Mouse (Mus musculus) embryo, embryonic 9.5 days (tissue): Measurements from ENCODE around the gene Gm8126.
"Not testable (repeated sequence)": the region's sequence is repeated elsewhere in the genome, so short reads cannot be mapped to it uniquely, and the experiment has no call there.

Source experiments
- DNase-seq: peaks from one replicate; pipeline ENCODE4 v3.0.0-alpha.2; 2017; ENCODE audit errors: extremely low spot score

Gm8126 gene

GRCm38 (mm10) chr14:43258349-43258748, at the start of gene Gm8126:
Gene Gm8126 (plus strand): TSS chr14:43258649.
- DNase-seq = not testable (repeated sequence)

DNA sequence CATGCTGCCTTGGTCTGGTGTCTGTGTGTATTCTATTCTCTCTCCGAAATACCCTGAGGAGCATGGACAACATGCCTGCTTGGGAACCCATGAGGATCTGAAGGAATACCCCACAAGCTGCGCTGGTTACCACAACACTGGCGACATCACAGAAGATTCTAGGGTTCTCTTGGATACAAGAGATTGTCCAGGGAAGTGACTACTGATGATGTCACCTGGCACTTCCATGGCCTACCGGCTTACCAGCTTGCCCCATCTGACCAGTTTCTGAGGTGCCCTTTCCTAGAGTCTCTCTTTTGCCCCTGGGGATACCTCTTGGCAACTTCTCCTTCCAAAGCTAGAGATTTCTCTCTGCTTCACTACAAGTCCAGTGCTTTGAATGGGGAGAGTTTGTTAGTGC, 23.2 kb upstream of the Gm8126 start, which contains the start of gene Gm8122:
Gene Gm8122, minus strand, starts transcription at position 101 of the 400 bp plus-strand sequence.
- not testable (repeated sequence) for DNase-seq

GRCm38 (mm10) chr14:43237769-43238168, 20.7 kb upstream of the Gm8126 start:
- DNase-seq = not testable (repeated sequence)

DNA sequence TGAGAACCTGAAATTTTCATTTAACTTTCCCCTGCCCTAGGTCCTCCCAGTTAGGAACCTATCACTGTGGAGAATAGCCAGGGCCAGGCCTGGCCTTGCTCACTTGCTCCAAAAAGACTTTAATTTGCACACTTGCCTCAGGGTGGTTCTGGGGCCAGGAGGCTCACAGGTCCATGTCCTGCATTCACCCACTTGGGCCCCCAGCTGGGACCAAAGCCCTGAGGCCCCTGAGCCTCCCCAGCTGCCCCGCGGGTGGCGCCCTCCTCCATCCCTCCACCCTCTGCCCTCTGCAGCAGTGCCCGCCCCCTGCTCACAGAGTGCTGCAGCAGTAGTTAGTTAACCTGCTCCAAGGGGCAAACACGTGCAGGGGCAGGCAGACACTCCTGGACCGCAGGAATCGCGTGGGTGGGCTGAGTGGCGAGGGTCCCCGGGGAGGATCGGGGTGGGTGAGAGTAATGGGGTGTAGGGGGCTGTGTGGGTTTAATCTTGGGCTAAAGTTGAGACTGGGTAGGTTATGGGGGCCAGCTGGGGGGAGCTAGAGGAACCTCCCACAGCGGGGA, 8.8 kb upstream of the Gm8126 start:
- DNase-seq = not testable (repeated sequence)

DNA sequence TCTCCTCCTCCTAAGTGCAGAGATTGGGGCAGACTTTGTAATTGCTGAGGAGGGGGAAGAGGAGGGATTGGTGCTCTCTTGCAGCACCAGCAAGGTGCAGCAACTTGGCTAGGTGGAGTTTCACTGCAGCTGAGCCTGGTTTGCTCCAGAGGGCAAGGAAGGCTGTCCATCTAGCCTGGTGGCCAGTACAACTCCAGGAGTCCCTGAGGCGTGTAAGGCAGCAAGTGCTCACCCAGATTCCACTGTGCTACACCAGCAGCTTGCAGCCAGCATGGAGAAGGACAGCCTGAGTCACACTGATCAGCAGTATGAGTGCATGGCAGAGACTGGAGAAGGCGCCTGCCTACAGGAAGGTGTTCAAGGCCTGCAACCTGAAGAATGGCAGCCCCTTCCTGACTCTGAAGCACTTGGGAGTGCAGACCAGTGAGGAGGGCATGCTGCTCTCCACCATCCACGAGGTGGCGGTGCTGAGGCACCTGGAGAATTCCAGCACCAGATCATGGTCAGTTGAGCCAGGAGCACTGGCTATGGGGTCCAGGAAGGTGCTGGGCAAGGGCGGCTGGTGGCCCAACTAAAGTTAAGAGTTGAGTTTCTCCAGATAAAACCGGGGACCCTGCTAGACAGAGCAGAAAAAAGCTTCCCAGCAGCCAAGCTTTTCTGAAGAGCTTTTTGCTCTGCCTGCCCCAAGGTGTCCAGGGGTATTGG, 7.7 kb upstream of the Gm8126 start:
- not testable (repeated sequence) for DNase-seq

DNA sequence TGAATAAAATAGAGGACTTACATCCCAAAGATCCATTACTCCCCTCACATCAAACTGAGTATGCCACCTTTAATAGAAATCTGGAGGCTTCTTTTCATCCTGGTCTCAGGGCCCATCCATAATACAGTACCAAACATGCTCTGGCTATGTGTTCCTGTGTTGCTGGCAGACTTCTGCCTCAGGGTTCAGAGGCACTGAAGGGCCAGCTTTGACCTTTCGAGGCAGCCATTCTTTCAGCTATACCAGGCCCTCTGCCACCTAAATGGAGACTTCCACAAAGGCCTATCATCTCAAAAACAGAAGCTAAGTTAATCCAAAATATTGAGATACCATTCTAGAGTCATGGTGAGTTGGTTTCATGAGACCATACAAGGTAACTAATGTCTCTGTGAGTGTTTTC, 1.9 kb upstream of the Gm8126 start:
- DNase-seq = not testable (repeated sequence)

DNA sequence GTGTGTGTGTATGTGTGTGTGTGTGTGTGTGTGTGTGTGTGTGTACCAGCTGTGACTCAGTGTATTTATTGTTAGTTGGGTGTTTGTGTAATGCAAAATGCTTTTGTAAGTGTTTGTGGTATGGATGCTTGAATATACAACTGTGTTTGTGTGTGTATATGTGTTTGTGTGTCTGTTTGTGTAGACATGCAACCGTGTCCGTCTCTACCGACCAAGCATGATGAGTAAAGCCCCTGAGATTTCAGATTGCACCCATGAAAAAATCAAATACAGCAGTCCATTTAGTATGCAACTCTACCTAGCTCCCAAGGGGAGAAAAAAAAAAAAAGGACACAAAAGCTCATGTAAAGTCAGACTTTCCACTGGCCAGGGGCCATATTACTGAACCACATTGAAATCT, 5.0 kb downstream of the Gm8126 start:
- DNase-seq = not testable (repeated sequence)

GRCm38 (mm10) chr14:43268521-43269084, 10.2 kb downstream of the Gm8126 start:
- DNase-seq = not testable (repeated sequence)

- not testable (repeated sequence) for DNase-seq
Observed at GRCm38 (mm10) chr14:43269211-43269610, 10.8 kb downstream of the Gm8126 start.

DNA sequence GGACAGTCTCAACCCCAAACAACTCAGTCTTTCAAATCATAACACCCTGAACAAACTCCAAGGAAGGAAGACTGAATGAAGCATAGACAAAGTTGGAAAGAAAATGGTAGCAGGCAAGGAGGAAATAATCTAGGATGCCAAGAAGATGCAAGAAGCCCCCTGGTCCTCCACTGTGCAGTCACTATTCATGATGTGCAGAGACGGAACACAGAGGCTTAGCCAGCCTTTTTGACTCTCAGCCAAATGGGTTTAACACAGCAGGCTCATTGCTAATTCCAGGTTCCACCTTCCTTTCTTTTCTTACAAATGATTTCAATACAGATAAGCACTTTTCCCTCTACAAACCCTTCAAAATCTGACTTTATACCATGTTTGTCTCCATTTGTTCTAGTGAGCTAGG, 14.7 kb downstream of the Gm8126 start:
- not testable (repeated sequence) for DNase-seq

DNA sequence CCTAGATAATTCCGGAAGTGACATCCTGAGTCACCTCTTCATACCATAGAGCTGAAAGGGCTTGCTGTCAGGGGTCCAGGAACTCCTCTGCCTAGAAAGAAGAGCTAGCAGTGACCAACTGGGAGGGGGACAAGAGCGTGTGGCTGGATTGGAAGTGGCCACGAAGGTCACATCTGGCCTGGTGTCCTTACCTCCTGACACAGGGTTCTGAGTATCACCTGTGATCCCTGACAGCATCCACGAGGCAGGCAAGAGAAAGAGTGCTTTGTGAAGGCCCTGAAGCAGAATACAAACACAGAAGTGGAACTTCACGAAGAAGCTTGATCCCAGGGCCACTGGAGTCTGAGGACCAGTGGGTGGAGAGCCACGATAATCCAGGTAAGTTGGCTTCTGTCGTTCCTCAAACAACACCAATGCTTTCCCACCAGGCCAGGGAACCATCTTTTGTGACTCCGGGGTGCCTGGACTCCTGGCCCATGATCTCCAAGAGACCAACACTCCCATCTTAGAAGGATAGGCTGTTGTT, 16.6 kb downstream of the Gm8126 start, which contains the start of gene Gm9732:
Gene Gm9732, plus strand, starts transcription at position 51 of the 526 bp plus-strand sequence.
- not testable (repeated sequence) for DNase-seq

- not testable (repeated sequence) for DNase-seq
Observed at GRCm38 (mm10) chr14:43275752-43276151, 17.3 kb downstream of the Gm8126 start.

GRCm38 (mm10) chr14:43277468-43277867, 19.0 kb downstream of the Gm8126 start:
- DNase-seq = not testable (repeated sequence)

- not testable (repeated sequence) for DNase-seq
Observed at GRCm38 (mm10) chr14:43278146-43278545, 19.7 kb downstream of the Gm8126 start.

DNA sequence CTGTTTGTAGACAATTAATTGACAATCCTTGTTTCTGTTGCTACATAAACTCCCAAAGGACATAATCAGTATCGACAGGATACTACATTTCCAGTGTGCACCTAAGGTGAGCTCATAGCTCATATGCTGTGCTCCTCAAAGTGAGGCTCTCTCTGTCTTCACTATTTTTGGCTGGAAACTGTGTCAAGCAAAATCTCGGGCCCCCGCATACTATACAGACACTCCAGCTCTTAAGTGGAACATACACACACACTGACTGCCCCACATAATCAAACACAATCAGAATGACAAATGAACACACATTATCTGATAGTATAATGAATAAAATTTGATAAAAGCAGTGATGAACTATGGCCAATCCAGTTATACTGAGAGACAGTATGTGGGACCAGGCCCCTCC, 20.2 kb downstream of the Gm8126 start:
- not testable (repeated sequence) for DNase-seq

DNA sequence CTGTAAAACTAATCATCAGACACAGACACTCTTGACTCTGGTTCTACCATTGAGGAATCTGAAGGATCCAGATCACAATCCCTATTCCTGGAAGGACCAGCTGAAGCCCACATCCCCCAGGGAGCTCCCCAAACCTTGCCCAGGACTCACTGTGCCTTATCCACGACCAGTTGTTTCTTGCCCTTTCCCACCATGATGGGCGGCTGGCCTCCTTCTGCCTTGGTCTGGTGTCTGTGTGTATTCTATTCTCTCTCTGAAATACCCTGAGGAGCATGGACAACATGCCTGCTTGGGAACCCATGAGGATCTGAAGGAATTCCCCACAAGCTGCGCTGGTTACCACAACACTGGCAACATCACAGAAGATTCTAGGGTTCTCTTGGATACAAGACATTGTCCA, 35.1 kb downstream of the Gm8126 start, which contains the start of gene Gm8127:
Gene Gm8127, minus strand, starts transcription at position 330 of the 400 bp plus-strand sequence.
- not testable (repeated sequence) for DNase-seq
